Mouse (Mus musculus) CH12.LX (cell line): Measurements from ENCODE around the gene Fcrls.

ENCODE experiments used
- CHD2 ChIP-seq: IDR thresholded peaks from 2 replicates; pipeline ENCODE4 v1.6.1; 2011; ENCODE audit warnings: low read length, improper control_type of control experiment
- CTCF ChIP-seq, 2 experiments: IDR thresholded peaks in 1 of 2; conservative IDR thresholded peaks in 1 of 2; 2 replicates each; pipeline ENCODE4 v1.5.1; 2011 to 2012; ENCODE audit warnings: low read depth in 2 of 2, low read length in 2 of 2, improper control_type of control experiment in 1 of 2, inconsistent platforms in 1 of 2, mild to moderate bottlenecking in 1 of 2, moderate library complexity in 1 of 2
- NRF1 ChIP-seq: IDR thresholded peaks from 2 replicates; pipeline ENCODE4 v1.6.1; 2014; ENCODE audit warnings: low read depth, mild to moderate bottlenecking, inconsistent platforms, low read length, improper control_type of control experiment, moderate library complexity
- POLR2A ChIP-seq: IDR thresholded peaks from 2 replicates; pipeline ENCODE4 v1.6.1; 2011; ENCODE audit warnings: low read depth, mild to moderate bottlenecking, improper control_type of control experiment, low read length
- SMC3 ChIP-seq: IDR thresholded peaks from 2 replicates; pipeline ENCODE4 v1.6.1; 2011; ENCODE audit warnings: low read depth, low read length, improper control_type of control experiment
- TCF12 ChIP-seq: IDR thresholded peaks from 2 replicates; pipeline ENCODE4 v1.6.1; 2014; ENCODE audit warnings: low read depth, mild to moderate bottlenecking, inconsistent platforms, low read length, improper control_type of control experiment
- UBTF ChIP-seq: IDR thresholded peaks from 2 replicates; pipeline ENCODE4 v1.6.1; 2012; ENCODE audit warnings: low read depth, mild to moderate bottlenecking, inconsistent platforms, low read length, improper control_type of control experiment, moderate library complexity
- USF2 ChIP-seq: conservative IDR thresholded peaks from 2 replicates; pipeline ENCODE4 v1.6.1; 2011; ENCODE audit warnings: low read depth, low read length, improper control_type of control experiment

DNA sequence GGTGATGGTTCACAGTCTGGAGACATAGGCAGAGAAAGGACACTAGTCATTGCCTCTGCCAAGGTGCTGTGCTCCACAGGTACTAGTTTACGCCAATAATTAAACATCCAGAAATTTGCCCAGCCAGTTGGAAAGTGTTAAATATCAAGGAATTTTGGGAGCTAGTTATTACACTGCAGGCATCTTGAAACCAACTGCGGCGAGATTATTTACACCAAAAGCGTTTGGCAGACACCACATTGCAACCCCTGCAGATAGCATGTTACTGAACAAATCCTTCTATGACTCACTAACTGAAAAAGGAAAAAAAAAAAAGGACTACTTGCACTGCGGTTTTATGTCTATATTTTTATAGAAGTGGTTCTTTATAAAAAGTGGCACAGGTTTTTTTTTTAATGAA, 41.2 kb downstream of the Fcrls start:
- TF ChIP-seq CTCF (conservative IDR thresholded peaks at IDR 0.05 in 1 of 2, IDR thresholded peaks at IDR 0.05 in 1 of 2; ENCODE audit: low read depth in 2 of 2, low read length in 2 of 2), result no peak
- TF ChIP-seq CHD2, result no peak
- TF ChIP-seq USF2, result no peak
- TF ChIP-seq NRF1, result no peak
- TF ChIP-seq UBTF, result no peak
- no peak for TF ChIP-seq POLR2A
- TF ChIP-seq SMC3, result no peak
- no peak for TF ChIP-seq TCF12
